Mouse (Mus musculus): Measurements from ENCODE around the gene Prss57. TPM values are rescaled to one million over a fixed set of nuclear protein-coding genes. Genes with fewer than 3 reads are reported as not detected.
A peak's percentile ranks its signal among the peaks of the same experiment; 100 is the strongest.

The Prss57 gene
- total RNA-seq, 1 experiment from 2014 or later: not detected

DNA sequence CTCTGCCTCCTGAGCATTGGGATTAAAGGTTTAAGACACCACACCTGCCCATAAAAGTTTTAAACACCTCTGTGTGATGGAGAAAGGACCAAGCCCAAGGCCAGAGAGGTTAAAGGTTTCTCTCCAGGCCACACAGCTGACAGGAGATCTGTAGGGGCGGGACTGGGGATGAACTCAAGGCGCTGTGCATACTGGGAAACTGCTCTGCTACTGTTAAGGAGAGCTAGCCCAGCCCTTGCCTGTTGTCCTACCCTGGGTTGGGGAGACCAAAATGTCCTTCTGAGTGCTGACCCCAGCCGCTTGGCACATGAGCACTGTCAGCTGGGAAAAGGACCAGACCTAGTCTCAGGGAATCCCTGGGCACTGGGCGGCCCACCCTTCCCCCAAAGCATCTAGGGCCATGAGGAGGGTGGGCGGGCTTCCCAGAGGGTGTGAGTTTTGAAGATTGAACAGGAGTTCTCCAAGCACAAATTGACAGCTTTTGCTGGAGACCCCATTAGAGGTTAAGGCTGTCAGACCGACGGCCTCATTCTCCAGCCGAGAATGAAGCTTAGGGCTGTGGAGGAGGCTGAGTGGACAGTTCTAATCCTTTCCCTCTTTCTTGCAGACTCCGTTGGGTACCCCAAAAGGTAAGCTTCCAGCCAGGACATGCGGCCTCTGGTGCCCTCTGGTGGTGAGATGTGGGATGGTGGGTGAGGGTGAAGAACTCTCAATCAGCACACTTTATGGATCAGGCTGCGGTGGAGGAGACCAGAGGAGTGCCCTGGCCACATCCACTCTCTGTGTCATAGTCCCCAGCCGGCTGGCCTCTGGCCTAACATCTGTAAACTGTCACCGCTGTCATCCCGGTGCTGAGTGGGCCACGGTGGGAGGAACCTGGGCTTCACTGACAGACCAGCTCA, 21.2 kb upstream of the Prss57 start:
- ATAC-seq (replicated peaks; ENCODE audit: insufficient number of reproducible peaks, low FRiP score, low TSS enrichment, poor library complexity, severe bottlenecking): peak; percentile 83

DNA sequence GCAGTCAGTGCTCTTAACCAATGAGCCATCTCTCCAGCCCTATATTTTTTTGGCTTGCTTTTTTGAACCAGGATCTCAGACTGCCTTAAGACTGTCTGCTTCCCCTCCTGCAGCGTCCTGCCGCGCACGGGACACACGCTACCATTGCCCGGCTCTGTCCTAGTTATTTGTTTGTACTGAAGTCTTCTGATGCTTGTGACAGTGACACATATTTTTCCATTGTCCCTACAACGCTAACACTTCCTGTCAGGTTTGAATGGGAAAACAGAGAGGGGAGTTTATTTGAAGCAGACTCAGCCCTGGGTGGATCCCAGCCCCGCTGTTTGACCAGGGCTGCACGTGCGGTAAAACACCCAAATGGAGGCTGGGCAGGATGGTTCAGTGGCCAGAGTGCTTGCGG, 18.0 kb upstream of the Prss57 start:
- no peak for ATAC-seq (replicated peaks; ENCODE audit: insufficient number of reproducible peaks, low FRiP score, low TSS enrichment, poor library complexity, severe bottlenecking)

DNA sequence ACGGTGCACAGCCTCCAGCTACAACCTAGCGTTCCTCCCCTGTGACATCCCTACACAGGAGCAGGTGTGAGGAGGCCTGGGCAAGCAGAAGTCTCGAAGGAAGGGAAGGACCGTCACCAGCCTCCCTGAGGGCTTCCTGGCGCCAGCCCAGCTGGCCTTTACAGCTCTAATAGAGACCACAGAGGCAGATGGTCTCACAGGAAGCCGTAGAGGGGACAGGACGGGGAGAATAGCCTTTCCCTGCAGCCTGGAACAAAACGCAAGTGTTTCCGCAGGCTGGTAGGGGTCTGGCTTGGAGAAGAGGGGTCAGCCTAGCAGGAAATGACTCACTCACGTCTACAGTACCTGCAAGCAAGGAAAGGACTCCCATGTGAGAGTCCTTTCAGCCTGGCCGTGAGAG, 17.1 kb upstream of the Prss57 start:
- no peak for ATAC-seq (replicated peaks; ENCODE audit: insufficient number of reproducible peaks, low FRiP score, low TSS enrichment, poor library complexity, severe bottlenecking)

DNA sequence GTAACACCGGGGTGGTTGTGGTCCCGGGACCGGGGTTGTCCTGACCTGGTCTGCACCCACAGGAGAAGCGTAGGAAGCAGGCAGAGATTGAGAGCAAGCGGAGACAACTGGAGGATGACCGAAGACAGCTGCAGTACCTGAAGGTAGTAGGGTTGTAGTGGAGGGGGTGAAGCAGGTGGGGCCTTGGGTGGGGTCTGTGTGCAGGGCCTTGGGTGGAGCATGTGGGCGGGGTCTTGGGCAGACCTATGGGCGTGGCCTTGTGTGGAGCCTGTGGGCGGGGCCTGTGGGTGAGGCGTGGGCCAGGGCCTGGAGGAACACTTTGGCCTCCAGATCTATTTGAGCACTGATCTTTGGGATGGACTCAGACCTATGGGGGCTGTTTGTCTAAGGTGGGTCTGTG, 16.2 kb upstream of the Prss57 start:
- ATAC-seq (replicated peaks; ENCODE audit: insufficient number of reproducible peaks, low FRiP score, low TSS enrichment, poor library complexity, severe bottlenecking): no peak

DNA sequence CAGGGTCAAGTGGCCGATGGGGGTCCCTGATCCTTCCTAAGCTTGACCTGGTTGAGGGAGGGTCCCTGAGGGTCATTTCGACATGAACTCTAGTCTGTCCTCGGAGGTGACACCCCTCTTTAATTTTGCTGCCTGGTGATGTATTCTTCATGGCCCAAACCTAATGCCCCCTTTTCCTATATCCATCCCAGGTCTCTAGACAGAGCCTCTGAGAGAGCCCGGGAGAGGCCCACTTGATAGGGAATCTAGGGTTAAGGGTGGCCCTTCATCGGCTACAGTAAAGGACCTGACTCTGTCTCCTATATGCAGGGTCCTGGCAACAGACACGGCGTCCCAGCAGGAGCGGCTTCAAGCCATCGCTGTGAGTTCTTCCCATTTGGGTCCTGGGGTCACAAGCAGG, 15.6 kb upstream of the Prss57 start:
- no peak for ATAC-seq (replicated peaks; ENCODE audit: insufficient number of reproducible peaks, low FRiP score, low TSS enrichment, poor library complexity, severe bottlenecking)

DNA sequence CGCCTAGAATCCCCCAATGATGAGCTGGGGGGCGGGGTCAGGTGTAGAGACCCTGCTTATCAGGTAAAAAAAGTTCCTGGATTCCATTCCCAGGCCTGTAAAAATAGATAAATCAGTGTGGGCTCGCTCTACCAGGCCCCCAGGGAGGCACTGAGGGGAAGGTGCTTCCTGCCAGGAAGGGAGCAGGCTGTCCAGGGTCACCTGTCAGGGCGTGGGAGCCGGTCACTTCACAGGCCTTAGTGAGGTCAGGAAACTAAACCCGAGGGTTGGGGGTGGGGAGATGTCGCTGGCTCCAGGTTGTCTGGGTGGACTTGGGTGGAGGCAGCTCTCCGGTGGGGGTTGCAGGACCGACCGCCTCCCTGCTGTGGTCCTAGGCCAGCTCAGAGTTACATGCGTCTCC, 14.9 kb upstream of the Prss57 start:
- no peak for ATAC-seq (replicated peaks; ENCODE audit: insufficient number of reproducible peaks, low FRiP score, low TSS enrichment, poor library complexity, severe bottlenecking)

DNA sequence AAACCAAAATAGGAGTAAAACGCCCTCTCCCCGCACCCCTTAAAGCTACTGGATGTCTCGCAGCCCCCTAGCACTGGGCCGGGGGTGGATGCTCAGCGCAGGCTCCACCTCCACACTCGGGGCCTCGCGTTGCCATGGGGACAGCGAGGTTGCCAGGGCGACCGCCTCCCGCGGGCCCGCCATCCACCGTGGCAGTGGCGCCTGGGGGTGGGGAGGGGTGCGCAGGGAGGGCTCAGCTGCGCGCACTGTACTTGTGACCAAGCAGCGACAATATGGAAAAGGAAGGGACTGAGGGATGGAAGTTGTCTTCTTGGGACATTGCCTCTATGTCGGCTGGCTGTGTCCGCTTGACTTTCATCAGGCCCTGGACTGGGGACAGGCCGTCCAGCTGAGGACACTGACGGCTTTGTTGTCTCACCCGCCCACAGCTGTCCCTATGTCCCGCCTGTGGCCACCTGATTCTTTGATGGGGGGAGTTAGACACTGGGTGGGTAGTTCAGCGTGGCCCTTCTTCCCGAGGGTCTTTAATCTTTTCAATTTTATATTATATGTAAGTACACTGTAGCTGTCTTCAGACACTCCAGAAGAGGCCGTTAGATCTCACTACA, 13.1 kb upstream of the Prss57 start:
- ATAC-seq (replicated peaks; ENCODE audit: insufficient number of reproducible peaks, low FRiP score, low TSS enrichment, poor library complexity, severe bottlenecking): no peak

DNA sequence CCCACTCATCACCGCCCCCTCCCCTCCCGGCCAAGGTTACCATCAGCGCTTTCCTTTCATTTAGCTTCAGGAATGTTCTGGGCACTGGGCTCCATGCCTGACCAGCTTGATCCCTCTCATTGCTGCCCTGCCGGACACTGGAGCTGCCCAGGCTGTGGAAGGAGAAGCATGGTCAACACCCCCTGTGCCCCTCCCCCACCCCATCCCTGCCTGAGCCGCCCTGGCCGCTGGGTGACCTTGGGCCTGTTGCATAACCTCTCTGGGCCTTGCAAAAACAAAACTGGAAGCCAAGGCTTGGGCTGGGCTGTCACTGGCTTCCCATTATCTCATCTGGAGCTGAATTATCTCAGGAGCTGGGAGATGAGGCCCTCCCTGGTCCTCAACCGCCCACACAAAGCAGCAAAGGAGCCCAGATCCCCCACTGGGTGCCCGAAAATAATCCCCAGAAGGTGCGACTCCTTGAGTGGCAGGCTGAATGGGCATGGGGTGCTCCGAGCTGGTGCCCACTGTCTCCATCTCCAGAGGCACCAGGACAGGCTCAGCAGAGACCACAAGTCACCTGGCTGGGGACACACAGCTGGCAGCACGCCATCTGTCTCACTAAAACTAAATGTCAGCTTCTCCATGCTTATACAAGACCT, 11.7 kb upstream of the Prss57 start:
- ATAC-seq (replicated peaks; ENCODE audit: insufficient number of reproducible peaks, low FRiP score, low TSS enrichment, poor library complexity, severe bottlenecking): peak; percentile 71

DNA sequence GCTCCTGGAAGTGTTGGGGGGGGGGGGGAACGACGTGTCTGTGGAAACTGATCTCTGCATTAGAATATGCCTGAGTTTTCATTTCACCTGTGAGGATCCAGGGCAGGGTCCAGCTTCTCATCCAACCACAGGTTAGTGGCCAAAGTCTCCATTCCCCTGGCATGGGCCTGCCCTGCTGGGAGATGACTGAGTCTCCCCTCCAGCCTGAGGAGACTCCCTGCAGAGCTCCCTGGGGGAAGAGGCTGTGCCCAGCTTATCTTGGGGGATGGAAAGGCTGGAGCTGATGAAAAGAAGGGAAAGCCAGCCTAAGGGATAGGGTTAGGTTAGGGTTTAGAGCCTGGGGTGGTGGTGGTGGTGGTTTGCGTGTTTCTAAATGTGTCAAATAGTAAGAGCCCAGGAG, 11.1 kb upstream of the Prss57 start:
- no peak for ATAC-seq (replicated peaks; ENCODE audit: insufficient number of reproducible peaks, low FRiP score, low TSS enrichment, poor library complexity, severe bottlenecking)

DNA sequence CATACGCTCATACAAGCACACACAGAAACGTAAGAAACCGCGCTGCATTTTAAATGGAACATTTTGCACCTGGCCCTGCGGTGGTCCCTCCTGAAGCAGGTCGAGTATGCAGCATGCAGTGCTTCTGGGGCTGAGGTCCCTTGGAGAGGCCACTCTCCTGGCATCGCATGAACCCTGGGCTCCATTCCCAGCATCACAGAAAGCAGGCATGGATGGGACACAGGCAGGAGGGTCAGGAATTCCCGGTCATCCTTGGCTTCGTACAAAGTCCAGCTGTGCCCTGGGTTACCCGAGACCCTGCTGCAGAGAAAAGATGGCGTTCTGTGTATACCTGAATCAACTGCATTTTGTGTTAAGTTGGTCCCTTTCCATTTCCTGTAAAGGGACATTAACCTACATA, 9.7 kb upstream of the Prss57 start:
- no peak for ATAC-seq (replicated peaks; ENCODE audit: insufficient number of reproducible peaks, low FRiP score, low TSS enrichment, poor library complexity, severe bottlenecking)

DNA sequence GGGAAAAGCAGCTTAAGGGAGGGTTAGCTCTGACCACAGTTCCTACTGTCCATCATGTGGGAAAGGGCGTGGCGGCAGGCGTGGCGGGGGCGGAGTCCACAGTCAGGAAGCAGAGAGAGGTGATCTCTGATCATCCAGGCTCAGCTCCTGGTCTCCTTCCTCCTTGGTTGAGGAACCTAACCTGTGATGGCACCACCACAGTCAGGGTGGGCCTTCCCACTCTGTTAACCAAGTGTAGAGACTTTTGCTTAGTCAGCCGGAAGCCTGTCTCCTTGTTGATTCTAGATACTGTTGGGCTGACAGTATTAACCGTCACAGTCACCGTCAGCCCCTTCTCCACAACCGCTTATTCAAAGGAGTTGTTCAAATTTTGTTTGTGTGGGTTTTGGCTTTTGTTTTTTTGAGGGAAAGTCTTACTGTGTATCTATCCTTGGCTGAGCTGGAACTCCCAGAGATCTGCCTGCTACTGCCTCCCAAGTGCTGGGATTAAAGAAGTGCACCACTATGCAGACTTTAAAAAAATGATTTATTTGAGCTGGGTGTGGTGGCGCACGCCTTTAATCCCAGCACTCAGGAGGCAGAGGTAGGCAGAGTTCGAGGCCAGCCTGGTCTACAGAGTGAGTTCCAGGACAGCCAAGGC, 7.6 kb upstream of the Prss57 start:
- ATAC-seq (replicated peaks; ENCODE audit: insufficient number of reproducible peaks, low FRiP score, low TSS enrichment, poor library complexity, severe bottlenecking): peak; percentile 44

DNA sequence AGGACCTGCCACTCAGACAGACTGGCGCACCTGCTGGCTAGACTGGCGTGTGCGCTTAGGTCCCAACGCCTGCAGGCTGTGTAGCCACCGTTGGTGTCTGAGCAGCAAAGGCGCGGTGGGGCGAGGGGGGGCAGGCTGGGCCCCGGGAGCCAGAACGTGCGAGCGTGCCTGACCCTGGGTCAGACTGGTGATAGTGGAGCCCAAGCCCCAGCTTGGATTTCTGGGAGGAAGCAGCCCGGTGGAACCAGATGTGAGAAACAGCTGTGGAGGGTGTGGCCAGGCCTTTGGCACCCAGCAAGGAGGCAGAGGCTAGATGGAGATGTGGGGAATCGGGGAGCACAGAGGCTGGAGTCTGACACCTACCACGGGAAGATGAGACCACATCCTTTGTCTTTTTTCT, 6.6 kb upstream of the Prss57 start:
- no peak for ATAC-seq (replicated peaks; ENCODE audit: insufficient number of reproducible peaks, low FRiP score, low TSS enrichment, poor library complexity, severe bottlenecking)

DNA sequence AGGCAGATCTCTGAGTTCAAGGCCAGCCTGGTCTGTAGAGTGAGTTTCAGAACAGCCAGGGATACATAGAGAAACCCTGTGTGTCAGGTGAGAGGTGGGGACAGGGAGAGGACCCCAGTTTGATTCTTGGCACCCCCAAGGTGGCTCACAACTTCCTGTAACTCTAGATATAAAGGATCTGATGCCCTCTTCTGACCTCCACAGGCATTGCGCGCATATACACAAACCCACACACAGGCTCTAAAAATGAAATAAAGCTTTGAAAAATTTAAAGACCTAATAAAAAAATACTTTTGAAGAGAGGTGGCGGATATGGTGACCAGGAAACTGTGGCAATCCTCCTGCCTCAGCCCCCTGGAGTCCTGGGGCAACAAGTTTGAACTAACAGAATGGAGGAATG, 5.1 kb upstream of the Prss57 start:
- ATAC-seq (replicated peaks; ENCODE audit: insufficient number of reproducible peaks, low FRiP score, low TSS enrichment, poor library complexity, severe bottlenecking): no peak

DNA sequence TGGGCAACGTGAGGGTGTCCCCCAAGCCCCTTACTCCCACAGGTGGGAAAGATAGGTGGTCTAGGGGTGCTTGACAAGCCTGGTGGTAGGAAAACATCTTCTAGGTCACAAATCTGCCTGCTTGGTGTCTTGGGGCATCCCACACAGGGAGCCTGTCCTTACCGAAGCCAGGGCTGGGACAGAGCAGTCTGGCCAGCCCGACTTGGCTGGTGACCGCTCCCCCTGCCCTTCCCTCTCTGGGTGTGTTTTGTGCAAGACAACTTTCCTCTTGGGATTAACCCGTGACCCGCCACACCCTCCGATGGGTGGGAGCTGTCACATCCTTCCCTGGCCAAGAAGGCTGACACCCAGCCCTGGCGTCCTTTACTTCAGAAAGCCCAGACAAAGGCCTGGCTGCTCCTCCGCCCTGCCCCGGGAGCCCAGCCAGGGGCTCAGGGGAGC, 3.8 kb upstream of the Prss57 start:
- no peak for ATAC-seq (replicated peaks; ENCODE audit: insufficient number of reproducible peaks, low FRiP score, low TSS enrichment, poor library complexity, severe bottlenecking)

DNA sequence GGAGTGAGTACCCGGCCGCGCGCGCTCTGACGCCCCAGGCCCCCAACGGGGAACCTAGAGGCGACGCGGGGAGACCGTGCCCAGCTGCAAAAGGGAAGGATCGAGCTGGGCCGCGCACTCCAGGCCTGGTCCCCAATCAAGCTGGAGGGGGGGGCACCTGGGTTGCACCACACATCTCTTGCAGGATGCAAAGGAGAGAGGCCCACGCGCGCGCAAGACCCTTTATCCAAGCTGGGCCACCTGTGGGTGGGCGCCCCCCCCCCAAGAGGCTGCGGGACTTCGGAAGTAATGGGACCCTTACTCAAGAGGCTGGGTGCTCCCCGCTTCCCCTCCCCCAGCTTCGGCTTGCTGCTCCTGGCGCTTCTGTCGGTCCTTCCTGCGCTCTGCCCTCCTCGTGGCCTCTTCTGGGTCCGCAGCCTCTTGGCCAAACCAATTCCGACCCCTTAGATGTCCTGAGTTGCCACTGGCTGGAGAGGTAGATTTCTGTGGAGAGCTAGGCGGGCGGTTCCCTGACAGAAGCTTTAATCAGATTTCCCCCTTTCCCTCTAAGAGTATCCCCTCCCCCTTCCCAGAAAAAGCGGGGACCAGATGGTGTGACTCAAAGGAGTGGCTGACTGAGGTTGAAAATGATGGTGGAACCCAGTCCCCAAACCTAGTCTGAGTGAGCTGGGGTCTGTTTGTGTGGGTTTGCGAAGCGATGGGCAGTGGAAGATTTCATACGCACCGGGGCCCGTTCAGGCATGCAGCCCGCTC, 3.2 kb upstream of the Prss57 start:
- ATAC-seq (replicated peaks; ENCODE audit: insufficient number of reproducible peaks, low FRiP score, low TSS enrichment, poor library complexity, severe bottlenecking): no peak

DNA sequence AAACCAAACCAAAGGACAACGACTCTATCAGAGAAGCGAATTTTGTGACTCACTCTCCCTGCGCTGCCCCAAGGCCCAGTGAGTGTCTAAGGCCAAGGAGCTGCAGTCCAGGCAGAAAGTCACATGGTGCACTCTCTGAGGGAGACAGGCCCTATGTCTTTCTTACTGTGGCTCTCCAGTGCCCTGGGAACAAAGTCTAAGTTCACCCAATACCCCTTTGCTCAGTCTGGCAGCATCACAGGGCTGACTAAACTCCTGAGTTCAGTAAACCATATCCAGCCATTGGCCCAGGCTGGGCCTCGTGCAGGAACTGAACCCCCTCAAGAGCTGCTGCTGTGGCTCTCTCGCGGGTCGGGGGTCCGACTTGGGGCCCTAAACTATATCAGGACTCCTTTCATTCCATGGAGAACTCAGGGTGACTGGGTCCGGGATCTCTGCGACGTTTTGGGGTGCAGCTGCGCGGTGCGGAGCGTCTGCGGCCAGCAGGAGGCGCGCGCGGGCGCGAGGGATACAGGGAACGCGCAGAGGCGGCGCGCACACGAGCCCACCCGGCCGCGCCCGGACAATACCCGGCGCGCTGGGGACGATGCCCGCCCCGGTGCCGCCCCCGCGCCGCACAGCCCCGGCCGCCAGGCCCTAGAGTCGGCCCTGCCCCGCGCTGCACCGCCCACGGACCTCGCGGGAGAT, 2.4 kb upstream of the Prss57 start, which contains the start of gene Palm:
TSS of gene Palm (plus strand) at position 522 of the 687 bp plus-strand sequence.
- ATAC-seq (replicated peaks; ENCODE audit: insufficient number of reproducible peaks, low FRiP score, low TSS enrichment, poor library complexity, severe bottlenecking): peak; percentile 19; the same call in 1 of the 2 replicates

DNA sequence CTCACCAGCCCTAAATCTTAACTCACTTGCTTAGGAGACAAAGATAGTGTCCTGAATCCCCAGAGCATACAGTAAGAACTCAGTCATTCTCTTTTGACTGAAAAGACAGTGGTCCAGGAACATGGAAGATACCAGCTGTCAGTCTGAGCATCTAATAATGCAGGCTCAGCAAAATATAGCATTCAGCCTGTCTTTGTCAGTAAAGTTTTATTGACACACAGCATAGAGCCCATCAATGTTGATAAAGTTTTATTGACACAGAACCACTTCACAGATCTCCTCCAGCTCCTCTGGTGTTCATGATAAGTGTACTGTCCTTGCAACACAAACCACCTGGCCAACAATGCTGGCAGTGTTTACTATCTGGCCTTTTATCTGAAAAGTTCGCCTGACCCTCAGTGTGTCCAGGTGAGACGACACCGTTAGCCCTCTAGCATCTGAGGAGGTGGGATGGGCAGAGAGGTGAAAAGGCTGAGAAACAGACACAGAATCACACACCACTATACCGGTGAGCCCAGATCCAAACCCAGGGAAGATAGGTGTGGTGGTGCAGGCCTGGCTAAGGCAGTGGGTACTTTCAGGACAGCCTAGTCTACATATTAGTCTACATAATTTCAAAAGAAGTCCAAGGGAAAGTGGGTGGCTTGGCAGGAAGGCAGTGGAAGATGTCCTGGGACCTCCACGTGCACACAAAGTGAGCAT, 1.7 kb upstream of the Prss57 start:
- no peak for ATAC-seq (replicated peaks; ENCODE audit: insufficient number of reproducible peaks, low FRiP score, low TSS enrichment, poor library complexity, severe bottlenecking)
